Mouse (Mus musculus): ENCODE results near the gene Akap12. TPM values are rescaled to one million over a fixed set of nuclear protein-coding genes. Genes with fewer than 3 reads are reported as not detected.
A peak's percentile ranks its signal among the peaks of the same experiment; 100 is the strongest.

Akap12 gene
- polyA plus RNA-seq, 1 experiment from 2014 or later = 25.5 TPM

DNA sequence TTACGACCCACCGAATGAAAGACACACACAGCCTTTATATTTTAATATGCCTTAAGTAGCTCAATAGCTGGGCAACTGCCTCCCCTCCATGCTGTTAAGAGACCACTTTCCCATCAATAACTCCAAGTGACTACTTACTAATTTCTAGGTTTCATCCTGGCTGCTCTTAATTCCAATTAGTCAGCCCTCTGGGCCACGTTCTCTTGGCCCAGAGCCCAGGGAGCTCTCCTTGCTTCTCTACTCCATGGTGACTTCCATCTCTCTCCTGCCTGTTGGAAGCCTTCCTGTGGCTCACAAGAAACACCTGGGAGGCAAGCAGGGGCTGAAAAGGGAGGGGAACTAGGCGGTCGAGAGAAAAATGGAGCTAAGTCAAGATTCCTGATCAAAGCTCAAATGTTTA, 23.0 kb downstream of the Akap12 start:
- ATAC-seq (ENCODE audit: low FRiP score, low TSS enrichment) (no peak), DNase-seq (ENCODE audit: low spot score) (no peak)
- no peak overlapping the region for H3K4me2 ChIP-seq (replicated peaks; ENCODE audit: low read depth)
- H3K9ac ChIP-seq (ENCODE audit: low read length) = no peak overlapping the region
- WGBS = 58% methylated on average over 5 of the region's 5 CpGs
- 0 out of 2 replicates have a peak, but pooled peaks cover 3% of the 10 kb centered on the region for H3K4me1 ChIP-seq (replicated peaks; ENCODE audit: control insufficient read depth, insufficient read depth)
- H3K36me3 ChIP-seq (ENCODE audit: control insufficient read depth, insufficient read depth, low read length) = no peaks in the 10 kb centered on the region
- TF ChIP-seq EP300 (optimal IDR thresholded peaks at IDR 0.05) (no peak), CTCF (IDR thresholded peaks at IDR 0.05; ENCODE audit: low read depth) (no peak)
- H3K9me3 ChIP-seq (ENCODE audit: control insufficient read depth, low read length) = no peaks in the 10 kb centered on the region
- no peak overlapping the region for H3K4me3 ChIP-seq (ENCODE audit: low read depth, low read length)
- no peak overlapping the region for H3K27ac ChIP-seq (replicated peaks)
- no peaks in the 10 kb centered on the region for H3K27me3 ChIP-seq (ENCODE audit: control insufficient read depth, insufficient read depth, low read length)

DNA sequence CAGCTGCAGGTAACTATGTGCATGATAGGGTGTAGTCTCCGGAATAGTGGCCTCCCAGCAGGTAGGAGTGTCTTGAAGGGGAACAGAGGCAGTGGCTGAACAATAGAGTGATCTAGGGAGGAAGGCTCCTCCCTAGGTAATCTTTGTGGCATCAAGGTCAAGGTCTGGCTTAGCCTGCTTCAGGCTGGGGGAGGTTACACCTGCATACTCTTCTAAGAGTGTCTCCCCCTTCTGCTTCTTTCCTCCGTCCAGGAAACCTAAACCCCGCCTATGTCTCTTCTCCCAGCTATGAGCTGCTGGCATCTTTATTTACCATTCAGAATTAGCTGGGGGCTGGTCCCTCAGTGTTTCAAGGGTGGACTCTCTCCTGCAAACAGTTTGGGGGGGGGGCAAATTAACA, 23.5 kb downstream of the Akap12 start:
- Histone ChIP-seq H3K36me3 (ENCODE audit: control insufficient read depth, insufficient read depth, low read length) (no peaks in the 10 kb centered on the region), H3K4me1 (replicated peaks; ENCODE audit: control insufficient read depth, insufficient read depth) (0 out of 2 replicates have a peak, but pooled peaks cover 3% of the 10 kb centered on the region), H3K9ac (ENCODE audit: low read length) (no peak overlapping the region), H3K27me3 (ENCODE audit: control insufficient read depth, insufficient read depth, low read length) (no peaks in the 10 kb centered on the region), H3K27ac (replicated peaks) (no peak overlapping the region), H3K4me2 (replicated peaks; ENCODE audit: low read depth) (no peak overlapping the region), H3K9me3 (ENCODE audit: control insufficient read depth, low read length) (no peaks in the 10 kb centered on the region), H3K4me3 (ENCODE audit: low read depth, low read length) (no peak overlapping the region)
- DNase-seq (ENCODE audit: low spot score) (no peak), ATAC-seq (ENCODE audit: low FRiP score, low TSS enrichment) (no peak)
- 40% methylated on average over 3 of the region's 3 CpGs for WGBS
- TF ChIP-seq CTCF (IDR thresholded peaks at IDR 0.05; ENCODE audit: low read depth) = no peak
- no peak for TF ChIP-seq EP300 (optimal IDR thresholded peaks at IDR 0.05)

DNA sequence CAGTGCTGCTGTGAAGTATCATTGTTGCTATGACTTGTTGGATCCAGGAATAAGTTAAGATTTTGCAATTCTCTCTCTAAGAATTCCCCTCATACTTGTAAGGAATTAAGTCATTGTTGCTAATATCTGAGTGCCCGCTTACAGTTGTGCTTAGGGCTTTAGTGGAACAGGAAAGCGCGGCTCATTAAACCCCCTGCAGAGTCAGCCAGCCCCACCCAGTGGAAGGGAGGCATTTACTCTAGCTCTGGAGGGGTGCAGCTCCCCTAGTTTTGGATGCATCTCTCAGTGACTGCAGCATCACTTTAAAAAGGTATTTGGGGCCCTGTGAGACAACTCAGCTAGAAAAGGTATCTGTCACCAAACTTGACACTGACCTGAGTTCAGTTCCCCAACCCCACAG, 24.0 kb downstream of the Akap12 start:
- H3K27me3 ChIP-seq (ENCODE audit: control insufficient read depth, insufficient read depth, low read length) = no peaks in the 10 kb centered on the region
- H3K4me3 ChIP-seq (ENCODE audit: low read depth, low read length) = no peak overlapping the region
- no peak for TF ChIP-seq EP300 (optimal IDR thresholded peaks at IDR 0.05)
- 0 out of 2 replicates have a peak, but pooled peaks have one; percentile 3 for TF ChIP-seq CTCF (IDR thresholded peaks at IDR 0.05; ENCODE audit: low read depth)
- no peak overlapping the region for H3K27ac ChIP-seq (replicated peaks)
- WGBS = 46% methylated on average over 3 of the region's 3 CpGs
- no peaks in the 10 kb centered on the region for H3K36me3 ChIP-seq (ENCODE audit: control insufficient read depth, insufficient read depth, low read length)
- 0 out of 2 replicates have a peak, but pooled peaks cover 3% of the 10 kb centered on the region for H3K4me1 ChIP-seq (replicated peaks; ENCODE audit: control insufficient read depth, insufficient read depth)
- H3K4me2 ChIP-seq (replicated peaks; ENCODE audit: low read depth) = no peak overlapping the region
- no peaks in the 10 kb centered on the region for H3K9me3 ChIP-seq (ENCODE audit: control insufficient read depth, low read length)
- H3K9ac ChIP-seq (ENCODE audit: low read length) = no peak overlapping the region
- ATAC-seq (ENCODE audit: low FRiP score, low TSS enrichment) (no peak), DNase-seq (ENCODE audit: low spot score) (no peak)

DNA sequence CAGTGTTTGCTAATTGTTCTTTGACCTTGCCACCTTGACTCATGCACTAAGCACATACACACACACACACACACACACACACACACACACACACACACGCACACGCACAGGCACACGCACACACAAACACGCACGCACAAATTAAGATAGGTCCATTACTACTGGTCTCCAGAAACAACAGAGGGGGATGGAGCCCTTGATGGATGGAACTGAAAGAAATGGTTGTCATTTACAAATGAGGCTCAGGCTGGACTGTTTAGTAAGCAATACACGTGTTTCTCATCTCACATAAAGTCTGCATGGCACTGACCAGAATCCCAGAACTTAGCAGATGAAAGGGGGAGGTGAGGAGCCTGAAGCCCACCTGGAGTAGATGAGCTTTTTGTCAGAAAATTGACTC, 24.4 kb downstream of the Akap12 start:
- no peaks in the 10 kb centered on the region for H3K27me3 ChIP-seq (ENCODE audit: control insufficient read depth, insufficient read depth, low read length)
- TF ChIP-seq CTCF (IDR thresholded peaks at IDR 0.05; ENCODE audit: low read depth) (no peak), EP300 (optimal IDR thresholded peaks at IDR 0.05) (no peak)
- DNase-seq (ENCODE audit: low spot score) (no peak), ATAC-seq (ENCODE audit: low FRiP score, low TSS enrichment) (no peak)
- 0 out of 2 replicates have a peak, but pooled peaks cover 3% of the 10 kb centered on the region for H3K4me1 ChIP-seq (replicated peaks; ENCODE audit: control insufficient read depth, insufficient read depth)
- no peaks in the 10 kb centered on the region for H3K9me3 ChIP-seq (ENCODE audit: control insufficient read depth, low read length)
- 79% methylated on average over 6 of the region's 6 CpGs for WGBS
- H3K4me3 ChIP-seq (ENCODE audit: low read depth, low read length) = no peak overlapping the region
- H3K9ac ChIP-seq (ENCODE audit: low read length) = no peak overlapping the region
- no peaks in the 10 kb centered on the region for H3K36me3 ChIP-seq (ENCODE audit: control insufficient read depth, insufficient read depth, low read length)
- H3K27ac ChIP-seq (replicated peaks) = no peak overlapping the region
- no peak overlapping the region for H3K4me2 ChIP-seq (replicated peaks; ENCODE audit: low read depth)

DNA sequence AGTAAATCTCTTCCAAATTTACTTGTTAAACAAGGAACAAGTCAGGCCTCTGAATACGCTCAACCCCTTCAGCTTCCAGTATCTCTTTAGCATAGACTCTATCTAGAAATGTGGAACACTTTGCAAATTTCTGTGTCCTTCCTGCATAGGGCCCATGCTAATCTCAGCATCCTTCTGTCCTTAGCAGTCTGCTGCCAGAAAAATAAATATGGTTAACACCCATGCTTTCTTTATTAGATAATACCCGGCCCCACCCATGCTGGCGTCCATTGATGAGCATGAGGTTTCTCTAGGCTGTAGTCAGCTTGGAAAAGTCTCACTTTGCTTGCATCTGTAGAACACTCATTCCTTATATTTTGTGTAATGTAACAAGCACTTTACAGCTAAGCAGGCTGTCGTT, 27.2 kb downstream of the Akap12 start:
- TF ChIP-seq EP300 (optimal IDR thresholded peaks at IDR 0.05) (no peak), CTCF (IDR thresholded peaks at IDR 0.05; ENCODE audit: low read depth) (no peak)
- H3K9me3 ChIP-seq (ENCODE audit: control insufficient read depth, low read length) = no peaks in the 10 kb centered on the region
- ATAC-seq (ENCODE audit: low FRiP score, low TSS enrichment) (no peak), DNase-seq (ENCODE audit: low spot score) (no peak)
- H3K27ac ChIP-seq (replicated peaks) = no peak overlapping the region
- 0 out of 2 replicates have a peak, but pooled peaks cover 3% of the 10 kb centered on the region for H3K4me1 ChIP-seq (replicated peaks; ENCODE audit: control insufficient read depth, insufficient read depth)
- H3K4me2 ChIP-seq (replicated peaks; ENCODE audit: low read depth) = no peak overlapping the region
- no peaks in the 10 kb centered on the region for H3K36me3 ChIP-seq (ENCODE audit: control insufficient read depth, insufficient read depth, low read length)
- no peak overlapping the region for H3K4me3 ChIP-seq (ENCODE audit: low read depth, low read length)
- H3K27me3 ChIP-seq (ENCODE audit: control insufficient read depth, insufficient read depth, low read length) = no peaks in the 10 kb centered on the region
- H3K9ac ChIP-seq (ENCODE audit: low read length) = no peak overlapping the region
- WGBS = 50% methylated on average over 4 of the region's 4 CpGs

DNA sequence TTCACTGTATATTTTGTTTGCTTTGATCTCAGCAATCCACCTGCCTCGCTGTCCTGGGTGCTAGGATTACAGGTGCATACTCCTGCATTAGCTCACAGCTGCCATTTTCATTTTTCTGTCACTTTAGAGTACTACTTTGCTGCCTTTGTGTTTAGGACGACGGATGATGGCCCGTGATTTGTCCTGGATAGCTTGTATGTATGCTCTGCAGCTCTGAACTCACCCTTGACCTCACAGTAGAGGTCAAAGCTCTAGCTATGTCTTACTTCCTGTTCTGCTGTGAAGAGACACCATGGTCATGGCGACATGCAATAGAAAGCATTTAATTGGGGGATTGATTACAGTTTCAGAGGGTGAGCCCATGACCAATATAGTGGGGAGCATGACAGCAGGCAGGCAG, 37.4 kb downstream of the Akap12 start:
- WGBS = 62% methylated on average over 5 of the region's 5 CpGs
- DNase-seq (ENCODE audit: low spot score) (no peak), ATAC-seq (ENCODE audit: low FRiP score, low TSS enrichment) (no peak)
- no peaks in the 10 kb centered on the region for H3K36me3 ChIP-seq (ENCODE audit: control insufficient read depth, insufficient read depth, low read length)
- no peaks in the 10 kb centered on the region for H3K9me3 ChIP-seq (ENCODE audit: control insufficient read depth, low read length)
- H3K9ac ChIP-seq (ENCODE audit: low read length) = no peak overlapping the region
- H3K27ac ChIP-seq (replicated peaks) = no peak overlapping the region
- no peaks in the 10 kb centered on the region for H3K4me1 ChIP-seq (replicated peaks; ENCODE audit: control insufficient read depth, insufficient read depth)
- TF ChIP-seq CTCF (IDR thresholded peaks at IDR 0.05; ENCODE audit: low read depth) (no peak), EP300 (optimal IDR thresholded peaks at IDR 0.05) (no peak)
- H3K4me2 ChIP-seq (replicated peaks; ENCODE audit: low read depth) = no peak overlapping the region
- H3K4me3 ChIP-seq (ENCODE audit: low read depth, low read length) = no peak overlapping the region
- no peaks in the 10 kb centered on the region for H3K27me3 ChIP-seq (ENCODE audit: control insufficient read depth, insufficient read depth, low read length)

Measured in stomach, postnatal 0 days (tissue).